Mouse (Mus musculus): ENCODE results near the gene Arid3c.

Arid3c gene

DNA sequence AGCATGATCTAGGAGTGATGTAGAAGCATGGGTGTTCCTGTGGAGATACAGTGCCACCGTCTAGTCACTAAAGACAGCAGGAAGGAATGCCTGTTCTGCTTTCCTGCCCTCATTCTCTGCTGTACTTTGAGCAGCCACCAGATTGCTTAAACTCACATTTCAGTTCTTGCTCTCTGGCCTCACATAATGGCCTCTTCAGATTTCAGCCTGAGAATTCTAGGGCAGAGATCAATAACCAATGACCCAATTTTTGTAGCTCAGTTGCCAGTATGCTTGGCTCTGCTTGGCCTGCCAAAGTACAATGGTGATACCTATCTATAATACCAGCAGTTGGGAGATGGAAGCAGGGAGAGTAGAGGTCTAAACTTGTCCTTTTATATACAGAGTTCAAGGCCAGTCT is 14.1 kb upstream of the Arid3c start:
- DNase-seq (ENCODE audit: low spot score): no peak

DNA sequence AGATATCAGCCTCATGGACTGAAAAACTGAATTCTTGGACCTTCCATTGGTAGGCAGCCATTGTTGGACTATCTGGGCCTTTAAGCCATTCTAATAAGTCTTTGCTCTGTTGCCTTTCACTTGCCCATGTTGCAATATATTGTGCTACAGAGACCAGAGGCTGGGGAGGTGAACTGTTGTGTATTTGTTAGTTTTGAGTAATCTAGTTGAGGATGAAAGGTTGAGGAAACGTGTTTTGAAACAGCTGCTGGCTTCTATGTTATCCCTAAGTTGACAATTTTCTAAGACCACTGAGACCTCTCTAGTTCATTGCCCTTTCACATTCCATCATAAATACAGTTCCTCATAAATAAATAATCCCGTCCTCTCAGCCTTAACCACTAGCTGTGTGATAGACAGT is 13.2 kb upstream of the Arid3c start:
- no peak for DNase-seq (ENCODE audit: low spot score)

DNA sequence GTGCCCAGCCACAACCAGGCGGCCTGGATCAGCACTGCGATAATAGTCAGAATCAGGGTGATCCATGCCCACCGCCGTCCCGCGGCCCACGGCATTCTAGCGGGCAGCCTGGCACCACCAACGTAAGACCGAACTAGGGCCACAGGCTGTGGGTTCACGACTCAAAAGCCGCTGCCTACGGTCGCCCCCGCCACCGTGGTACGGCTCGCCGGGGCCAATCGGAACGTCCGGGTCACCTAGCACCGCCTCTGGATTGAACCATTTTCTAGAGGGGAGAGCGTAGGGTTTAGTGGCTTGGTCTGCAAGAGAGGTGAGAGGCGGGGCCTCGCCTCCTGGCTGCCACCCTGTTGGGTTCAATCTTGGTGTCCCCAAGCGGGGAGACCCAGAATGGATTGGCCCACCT is 10.2 kb upstream of the Arid3c start:
- DNase-seq (ENCODE audit: low spot score): peak; percentile 87

DNA sequence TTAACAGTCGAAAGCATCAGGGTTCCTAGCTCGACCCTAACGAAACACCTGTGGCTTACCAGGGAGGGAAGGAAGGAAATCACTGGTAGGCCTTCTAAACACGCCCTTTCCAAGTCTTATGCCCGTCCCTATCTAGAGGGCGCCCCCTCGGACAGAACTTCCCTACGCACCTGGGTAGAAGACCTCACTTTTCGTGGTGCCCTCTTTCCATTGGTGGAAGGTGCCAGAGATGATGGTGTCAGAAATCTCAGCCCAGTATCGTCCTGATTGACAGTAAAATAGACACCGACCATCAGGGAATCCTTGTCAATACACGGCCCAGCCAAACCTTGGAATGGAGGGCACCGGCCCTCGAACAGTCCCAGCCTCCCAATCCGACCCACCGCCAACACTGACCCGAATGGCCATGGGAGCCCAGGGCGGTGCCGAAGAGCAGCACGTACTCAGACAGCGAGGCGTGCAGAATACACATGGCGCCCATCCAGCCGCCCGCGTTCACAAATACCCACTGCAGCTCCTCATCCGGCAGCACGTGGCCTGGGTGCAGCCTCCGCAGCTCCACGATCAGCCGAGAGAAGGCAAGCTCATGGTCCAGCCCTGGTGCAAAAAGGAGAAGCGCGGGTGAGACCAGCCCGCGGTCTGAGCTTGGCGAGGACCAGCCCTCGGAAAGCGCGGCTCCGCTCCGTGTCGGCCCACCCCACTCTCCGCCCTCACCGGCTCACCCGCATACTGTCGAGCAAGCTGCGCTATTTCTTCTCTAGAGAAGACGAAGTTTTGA is 9.6 kb upstream of the Arid3c start:
- no peak for DNase-seq (ENCODE audit: low spot score)

DNA sequence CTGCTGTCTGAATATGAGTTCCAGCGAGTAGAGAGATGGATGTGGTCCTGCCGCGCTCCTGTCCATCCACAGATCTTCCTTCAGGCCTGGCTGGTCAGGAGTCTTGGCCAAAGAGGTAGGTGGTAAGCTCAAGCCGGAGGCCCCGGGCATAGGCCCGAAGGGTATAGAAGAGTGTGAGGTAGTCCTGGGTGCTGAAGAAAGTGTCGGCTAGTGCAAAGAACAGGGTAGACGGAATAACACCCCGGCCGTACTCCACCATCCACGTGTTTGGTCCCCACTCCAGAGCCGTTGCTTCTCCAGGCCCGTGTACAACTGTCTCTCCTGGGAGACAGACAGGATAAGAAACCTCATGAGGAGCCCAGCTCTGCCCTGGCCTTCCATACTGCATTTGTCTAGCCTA is 8.3 kb upstream of the Arid3c start:
- no peak for DNase-seq (ENCODE audit: low spot score)

DNA sequence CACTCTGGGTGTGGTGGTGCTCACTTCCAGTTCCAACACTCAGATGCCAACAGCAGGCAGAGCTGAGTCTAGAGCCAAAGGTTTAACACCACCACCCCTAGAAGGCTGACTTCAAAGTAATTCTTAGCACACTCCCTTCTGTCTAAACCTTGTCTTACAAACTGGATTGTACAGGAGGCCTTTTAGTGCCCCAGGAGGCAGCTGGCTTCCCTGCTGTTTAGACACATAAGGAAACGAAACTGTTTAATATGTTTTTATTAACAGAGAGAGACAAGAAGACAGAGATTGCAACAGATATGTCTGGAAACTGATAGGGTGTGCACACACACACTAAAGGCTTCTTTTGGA is 7.3 kb upstream of the Arid3c start:
- DNase-seq (ENCODE audit: low spot score): no peak

DNA sequence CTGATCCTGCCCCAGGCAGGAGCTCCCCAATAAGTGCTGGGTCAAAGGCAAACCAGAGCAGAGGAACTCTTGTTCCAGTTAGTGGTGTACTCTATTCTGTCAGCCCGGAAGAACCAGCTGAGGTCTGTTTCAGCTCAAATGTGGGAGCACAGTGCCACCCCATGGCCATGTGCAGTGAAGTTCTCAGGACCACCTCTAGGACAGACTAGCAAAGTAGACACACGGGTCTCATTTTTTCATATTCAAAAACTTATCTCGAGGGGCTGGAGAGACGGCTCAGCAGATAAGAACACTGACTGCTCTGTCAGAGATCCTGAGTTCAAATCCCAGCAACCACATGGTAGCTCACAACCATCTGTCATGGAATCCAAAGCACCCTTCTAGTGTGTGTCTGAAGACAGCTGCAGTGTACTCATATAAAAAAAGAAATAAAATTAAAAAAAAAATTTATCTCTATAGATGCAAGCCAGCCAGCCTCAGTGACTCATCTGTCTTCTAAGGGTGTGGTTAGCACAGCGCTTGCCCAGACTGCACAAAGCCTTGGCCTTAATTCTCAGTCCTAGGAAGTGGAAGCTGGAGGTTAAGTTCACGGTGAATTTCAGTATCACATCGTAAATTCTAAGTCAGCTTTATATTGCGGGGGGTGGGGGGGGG is 6.8 kb upstream of the Arid3c start:
- no peak for DNase-seq (ENCODE audit: low spot score)

DNA sequence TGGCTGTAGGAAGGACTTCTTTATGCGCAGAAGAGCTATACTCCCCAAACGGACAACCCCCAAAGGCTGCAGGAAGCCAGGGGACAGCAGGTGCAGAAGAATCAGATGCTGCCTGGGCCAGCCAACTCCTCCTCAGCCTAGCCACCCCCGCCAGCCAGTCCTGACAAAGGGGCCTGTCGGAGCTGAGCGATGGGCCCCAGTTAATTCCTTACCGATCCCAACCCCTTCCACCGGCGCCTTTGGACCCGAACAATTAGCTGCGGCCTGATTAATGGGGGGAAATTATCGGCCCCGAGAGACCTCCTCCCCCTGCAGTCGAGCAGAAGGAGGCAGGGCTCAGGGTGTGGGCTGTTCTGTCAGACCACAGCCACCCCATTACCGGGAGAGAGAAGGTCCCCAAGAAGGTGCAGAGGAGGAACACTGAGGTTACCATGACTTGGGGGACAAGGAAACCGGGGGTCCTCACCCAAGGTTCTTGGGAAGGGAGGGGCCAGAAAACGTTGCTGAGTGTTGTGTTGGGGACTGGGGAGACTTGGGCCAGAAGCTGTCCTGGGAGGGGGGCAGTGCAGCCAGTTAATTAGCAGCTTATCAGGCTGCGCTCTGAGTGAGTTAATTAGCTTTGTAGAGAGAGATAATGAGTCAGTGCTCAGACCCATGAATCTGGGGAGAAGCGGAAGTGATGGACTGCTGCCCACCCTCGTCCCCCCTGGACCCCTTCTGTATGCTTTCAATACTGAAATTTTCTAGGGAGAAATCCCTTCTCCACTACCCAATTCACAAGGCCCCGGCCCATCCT is 3.9 kb downstream of the Arid3c start:
- DNase-seq (ENCODE audit: low spot score): no peak

DNA sequence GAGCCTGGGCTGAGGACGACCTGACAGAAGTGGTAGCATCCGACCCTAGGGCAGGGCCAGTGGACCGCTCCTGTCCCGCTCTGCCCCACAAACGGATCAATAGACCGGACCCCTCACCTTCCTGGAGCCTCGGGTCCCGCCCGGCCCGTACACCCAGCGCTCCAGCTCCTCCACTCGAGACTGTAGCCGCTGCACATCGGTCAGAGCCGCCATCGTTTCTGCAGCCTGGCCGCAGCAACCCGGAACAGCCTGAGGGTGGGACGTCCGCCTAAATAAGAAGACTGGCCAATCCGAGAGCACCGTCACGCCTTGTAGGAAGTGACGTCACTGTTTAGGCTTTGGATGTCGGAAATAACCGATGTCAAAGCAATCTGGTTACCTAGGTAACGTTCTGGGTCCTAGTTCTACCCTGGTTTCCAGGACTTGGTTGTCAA is 8.0 kb downstream of the Arid3c start, which contains the start of gene Dctn3:
TSS of gene Dctn3 (minus strand) at position 253 of the 434 bp plus-strand sequence.
- peak; percentile 60 for DNase-seq (ENCODE audit: low spot score)

DNA sequence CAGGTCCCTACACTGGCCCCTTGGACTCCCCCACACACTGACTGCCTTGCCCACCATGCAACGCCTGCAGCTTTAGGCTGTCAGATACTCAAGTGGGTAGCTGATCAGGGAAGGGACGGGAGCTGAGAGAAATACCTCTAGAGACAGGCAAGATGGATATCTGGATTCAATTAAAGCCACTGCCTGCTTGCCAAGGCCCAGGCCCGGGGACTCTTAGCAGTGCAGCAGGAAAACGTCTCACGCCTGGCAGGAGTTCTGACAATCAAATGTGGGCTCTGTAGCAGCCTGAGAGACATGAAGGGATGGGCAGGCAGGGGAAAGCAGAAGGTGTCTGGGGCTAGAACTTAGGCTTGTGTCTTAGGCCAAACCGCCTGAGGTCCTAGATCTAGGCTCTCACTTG is 14.1 kb downstream of the Arid3c start:
- DNase-seq (ENCODE audit: low spot score): no peak

DNA sequence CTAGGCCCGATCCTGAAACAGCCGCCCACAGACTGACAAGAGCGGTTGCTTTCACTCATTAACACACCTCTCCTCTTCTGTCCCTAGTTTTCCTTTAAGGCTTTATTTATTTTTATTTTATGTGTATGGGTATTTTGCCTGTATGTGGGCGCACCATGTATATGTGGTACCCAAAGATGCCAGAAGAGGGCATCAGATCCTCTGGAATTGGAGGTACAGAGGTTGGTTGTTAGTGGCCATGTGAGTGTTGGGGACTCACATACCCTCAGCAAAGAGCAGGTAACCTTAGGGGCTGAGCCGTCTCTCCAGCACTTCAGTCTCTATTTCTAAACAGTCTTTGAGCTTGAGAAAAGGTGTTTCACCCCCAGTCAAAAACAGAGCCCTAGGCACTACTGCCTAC is 15.3 kb downstream of the Arid3c start:
- DNase-seq (ENCODE audit: low spot score): no peak

DNA sequence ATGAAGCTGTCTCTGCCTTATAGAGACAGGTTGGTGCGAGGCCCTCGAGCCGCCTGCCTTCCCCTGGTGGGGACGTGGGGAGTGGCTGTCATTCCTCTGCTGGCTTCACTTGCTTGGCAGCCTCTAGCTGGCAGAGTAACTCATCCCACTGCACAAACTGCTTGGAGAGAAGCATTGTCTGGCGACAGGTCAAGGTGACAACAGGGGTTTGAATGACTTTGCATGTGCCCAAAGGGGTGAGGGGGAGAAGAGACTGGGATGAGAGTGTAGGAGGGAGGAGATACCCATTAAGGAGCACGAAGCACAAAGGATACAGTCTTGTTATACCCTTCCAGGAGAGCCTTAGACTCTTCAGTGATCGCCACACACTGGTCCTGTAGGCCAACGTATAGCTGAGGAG is 15.9 kb downstream of the Arid3c start:
- no peak for DNase-seq (ENCODE audit: low spot score)

DNA sequence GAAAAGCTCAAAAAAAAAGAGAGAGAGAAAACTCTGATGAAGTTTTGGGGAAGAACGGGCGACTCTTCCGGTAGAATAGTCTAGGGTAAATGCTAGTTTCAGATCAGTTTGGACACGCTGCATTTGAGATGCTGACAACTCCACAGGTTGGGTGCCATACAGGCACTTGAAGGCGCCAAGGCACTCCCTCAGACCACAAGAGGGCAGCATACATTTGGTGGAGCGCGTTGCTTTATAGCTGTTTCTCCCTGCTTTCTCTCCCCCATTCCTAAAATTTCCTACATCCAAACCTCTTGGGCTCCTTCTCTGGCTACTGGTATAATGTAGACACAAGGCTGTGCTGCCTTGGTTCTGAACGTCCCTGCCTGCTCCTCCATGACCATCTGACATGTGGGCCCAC is 16.7 kb downstream of the Arid3c start:
- DNase-seq (ENCODE audit: low spot score): no peak

DNA sequence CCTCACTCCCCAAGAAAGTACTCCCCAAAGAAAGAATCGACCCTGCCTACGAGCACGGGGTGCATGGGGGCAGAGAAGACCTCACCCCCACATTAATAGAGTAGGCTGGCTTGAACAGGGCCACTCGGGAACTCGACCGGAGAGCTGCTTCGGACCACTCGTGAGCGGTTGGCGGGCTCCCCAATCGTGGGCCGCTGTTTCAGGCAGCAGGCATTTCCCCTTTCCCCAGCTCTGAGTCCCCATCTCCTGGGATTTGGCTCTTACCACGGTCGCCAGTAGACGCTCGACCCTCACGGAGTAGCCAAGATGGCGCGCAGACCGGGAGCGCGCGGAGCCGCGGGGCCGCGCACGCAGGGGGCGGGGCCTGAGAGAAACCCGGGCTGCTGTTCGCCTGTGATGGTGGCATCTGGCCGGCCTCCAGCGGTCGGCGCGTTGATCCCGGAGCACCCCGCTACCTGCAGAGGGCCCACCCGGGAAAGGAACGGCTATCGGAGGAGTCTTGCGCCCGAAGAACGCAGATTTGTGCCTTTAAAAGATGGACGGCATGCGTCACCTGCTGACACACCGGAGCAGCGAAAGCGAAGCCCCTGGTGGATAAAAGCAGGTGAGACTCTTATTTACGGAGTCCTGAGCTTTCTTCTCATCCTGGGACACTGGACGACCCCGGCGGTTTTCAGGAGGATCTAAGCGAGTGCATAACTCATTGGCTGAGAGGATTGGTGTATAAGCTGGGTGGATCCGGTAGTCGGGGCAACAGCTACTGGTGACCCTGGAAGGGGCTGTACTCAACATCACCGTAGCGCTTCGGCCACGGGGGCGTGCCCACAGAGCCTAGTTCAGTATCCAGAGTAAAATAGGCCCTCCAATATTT is 17.5 kb downstream of the Arid3c start, which contains the start of gene Rpp25l:
TSS of gene Rpp25l (minus strand) at position 338 of the 871 bp plus-strand sequence.
- peak; percentile 78 for DNase-seq (ENCODE audit: low spot score)

DNA sequence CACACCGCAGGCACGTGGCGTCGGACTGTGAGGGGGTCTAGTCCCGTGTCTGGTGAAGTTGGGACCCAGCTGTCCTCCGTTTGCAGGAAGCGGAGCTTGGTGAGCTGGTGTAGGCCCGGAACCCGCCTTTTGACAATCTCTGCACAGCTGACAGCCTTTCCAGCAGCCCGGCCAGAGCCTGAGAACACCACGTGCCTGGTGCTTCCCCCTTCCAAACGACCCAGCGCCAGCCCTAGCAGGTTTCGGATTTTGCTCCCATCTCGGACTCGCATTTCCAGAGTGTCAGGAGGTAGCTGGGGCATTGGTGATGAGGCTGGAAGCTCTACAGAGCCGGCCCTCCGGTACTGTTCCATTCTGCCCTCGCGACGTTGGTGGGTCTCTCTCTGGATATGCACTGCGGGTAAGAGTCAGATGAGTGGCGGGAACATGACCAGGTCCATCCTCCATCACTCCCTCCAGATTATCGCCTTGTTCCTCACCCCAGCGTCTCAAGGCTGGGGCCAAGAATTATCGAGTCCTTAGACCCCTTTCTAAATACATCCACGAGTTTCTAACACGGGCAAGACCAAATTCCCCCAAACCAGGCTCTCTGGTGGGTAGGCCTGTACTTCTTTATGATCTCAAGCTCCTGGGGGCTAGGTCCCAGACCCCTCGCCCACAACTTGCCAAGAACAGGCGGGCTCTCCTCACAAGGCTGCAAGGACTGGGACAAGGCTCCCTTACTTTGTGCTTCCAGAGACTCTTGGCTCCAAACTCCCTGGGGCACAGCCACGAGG is 18.3 kb downstream of the Arid3c start:
- DNase-seq (ENCODE audit: low spot score): no peak

DNA sequence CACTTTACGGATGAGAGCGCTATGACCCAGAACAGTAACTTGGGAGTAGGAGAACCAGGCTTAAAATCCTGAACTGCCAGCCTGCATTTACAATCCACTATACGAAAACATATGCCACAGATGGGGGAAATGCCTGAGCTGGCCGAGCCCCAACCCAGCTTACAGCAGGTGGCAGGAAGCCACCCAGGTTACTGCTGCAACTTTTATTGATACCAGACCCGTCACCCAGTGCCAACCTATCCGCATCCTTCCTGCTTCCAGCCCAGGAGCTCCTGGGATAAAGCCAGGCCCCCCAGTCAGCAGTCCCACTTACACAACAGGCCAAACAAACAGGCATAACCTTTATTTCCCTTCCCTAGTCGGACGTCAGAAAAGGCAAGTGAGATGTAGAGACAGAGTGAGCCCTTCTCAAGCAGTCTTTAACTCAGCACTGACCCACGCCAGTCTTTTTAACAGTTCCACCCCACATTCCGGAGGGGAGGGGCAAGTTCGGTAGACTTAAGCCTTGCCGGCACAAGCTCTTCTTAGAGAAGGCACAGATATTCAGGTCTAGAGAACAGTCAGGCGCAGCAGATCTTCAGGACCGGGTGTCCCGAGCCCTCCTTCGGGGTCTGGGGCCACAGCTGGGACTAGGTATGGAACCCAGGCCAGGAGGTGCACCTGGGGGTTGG is 19.1 kb downstream of the Arid3c start:
- no peak for DNase-seq (ENCODE audit: low spot score)

DNA sequence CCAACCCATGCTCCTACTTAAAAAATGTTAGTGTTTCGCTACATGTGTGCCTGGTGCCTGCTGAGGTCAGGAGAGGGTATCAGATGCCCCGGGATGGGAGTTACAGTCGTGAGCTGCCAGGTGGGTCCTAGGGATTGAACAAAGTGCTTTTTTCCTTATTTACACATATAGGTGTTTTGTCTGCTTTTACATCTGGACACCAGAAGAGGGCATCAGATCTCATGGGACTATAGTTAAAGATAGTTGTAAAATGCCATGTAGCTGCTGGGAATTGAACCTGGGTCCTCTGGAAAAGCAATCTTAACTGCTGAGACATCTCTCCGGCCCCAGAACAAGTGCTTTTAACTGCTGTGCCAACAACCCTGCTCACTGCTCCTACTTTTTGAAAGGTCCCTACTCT is 20.7 kb downstream of the Arid3c start:
- DNase-seq (ENCODE audit: low spot score): no peak

DNA sequence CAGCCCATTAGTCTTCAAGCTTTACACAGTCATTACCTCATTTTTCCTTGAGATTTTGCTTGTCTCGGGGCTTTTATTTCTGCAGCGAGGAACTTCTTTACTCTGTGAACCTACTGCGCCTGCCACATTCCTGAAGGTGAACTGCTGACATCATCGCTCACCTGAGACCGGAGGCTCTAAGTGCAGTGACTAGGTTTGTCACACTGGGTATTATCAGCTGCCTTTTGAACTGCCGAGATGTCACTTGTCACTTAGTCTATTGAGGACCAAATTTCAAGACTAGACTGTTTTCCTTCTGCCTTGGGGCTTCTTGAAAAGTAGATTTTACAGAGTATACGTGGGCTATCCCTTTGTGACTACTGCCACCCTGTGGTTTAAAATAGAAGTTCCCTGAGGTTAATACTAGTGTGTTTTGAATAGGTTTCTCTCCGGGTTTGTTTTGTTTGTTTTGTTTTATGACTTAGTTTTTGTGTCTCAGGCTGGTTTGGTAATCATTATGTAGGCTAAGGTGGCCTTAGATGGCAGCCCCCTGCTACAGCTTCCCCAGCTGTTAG is 22.7 kb downstream of the Arid3c start:
- no peak for DNase-seq (ENCODE audit: low spot score)

DNA sequence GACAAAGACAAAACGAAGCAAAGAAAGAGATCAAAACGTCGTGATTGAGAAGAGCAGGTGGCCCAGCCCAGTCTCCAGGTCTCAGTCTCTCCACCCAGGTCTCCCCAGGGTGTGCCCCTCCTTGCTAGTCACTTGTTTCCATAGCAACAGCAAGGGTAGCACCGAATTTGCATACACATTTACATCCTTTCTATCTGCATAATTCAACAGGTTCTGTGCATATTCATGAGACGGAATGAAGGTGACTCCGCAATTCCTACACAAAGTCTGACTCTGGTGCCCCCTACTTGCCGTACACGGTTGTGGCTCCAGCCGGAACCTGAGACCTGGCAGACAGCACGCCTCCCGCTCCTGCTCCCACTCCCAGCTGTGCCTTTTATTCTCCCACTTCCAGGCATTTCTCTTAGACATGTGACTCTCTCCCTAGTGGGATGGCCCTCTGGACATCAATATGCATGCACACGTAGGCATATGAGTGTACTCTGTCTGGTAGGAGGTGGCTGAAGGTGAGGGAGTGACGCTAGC is 23.9 kb downstream of the Arid3c start:
- DNase-seq (ENCODE audit: low spot score): no peak

All from ovary, postnatal 10 days (tissue).